Mouse (Mus musculus): ENCODE measurements around the gene Shld1. TPM values are rescaled to one million over a fixed set of nuclear protein-coding genes. Genes with fewer than 3 reads are reported as not detected.

Shld1 gene
- total and polyA plus RNA-seq, 2 experiments from 2014 or later = 14.1 to 23.3 TPM

GRCm38 (mm10) chr2:132698420-132698819 lies 11.7 kb downstream of the Shld1 start:
- H3K4me1 ChIP-seq (ENCODE audit: control insufficient read depth, insufficient read depth) = peaks cover 14% of the 10 kb centered on the region
- H3K27me3 ChIP-seq (ENCODE audit: control insufficient read depth, insufficient read depth, low read length) = no peaks in the 10 kb centered on the region
- H3K9me3 ChIP-seq (replicated peaks; ENCODE audit: control insufficient read depth, low read length) = no peaks in the 10 kb centered on the region
- TF ChIP-seq EP300 (IDR thresholded peaks at IDR 0.05; ENCODE audit: low read depth) (no peak), CTCF (IDR thresholded peaks at IDR 0.05; ENCODE audit: low read depth) (no peak)
- DNase-seq (ENCODE audit: low spot score) = no peak
- no peak overlapping the region for H3K4me2 ChIP-seq (ENCODE audit: low read depth, low read length)
- H3K4me3 ChIP-seq (ENCODE audit: low read depth, low read length) = no peak overlapping the region
- peak overlapping the region; percentile 7; the same call in 1 of the 2 replicates for H3K27ac ChIP-seq (ENCODE audit: low read depth)
- 54% methylated on average over 6 of the region's 6 CpGs for WGBS
- H3K9ac ChIP-seq (replicated peaks; ENCODE audit: low read depth, low read length) = no peak overlapping the region
- 0 out of 2 replicates have a peak, but pooled peaks cover 4% of the 10 kb centered on the region for H3K36me3 ChIP-seq (replicated peaks; ENCODE audit: control insufficient read depth, insufficient read depth, low read length)
- no peak for ATAC-seq (ENCODE audit: insufficient read depth, low read depth)

GRCm38 (mm10) chr2:132700921-132701320 lies 14.2 kb downstream of the Shld1 start:
- DNase-seq (ENCODE audit: low spot score) (no peak), ATAC-seq (ENCODE audit: insufficient read depth, low read depth) (no peak)
- H3K9ac ChIP-seq (replicated peaks; ENCODE audit: low read depth, low read length) = no peak overlapping the region
- H3K27ac ChIP-seq (ENCODE audit: low read depth) = no peak overlapping the region
- no peaks in the 10 kb centered on the region for H3K27me3 ChIP-seq (ENCODE audit: control insufficient read depth, insufficient read depth, low read length)
- WGBS = 95% methylated on average over 4 of the region's 4 CpGs
- H3K4me2 ChIP-seq (ENCODE audit: low read depth, low read length) = no peak overlapping the region
- no peaks in the 10 kb centered on the region for H3K9me3 ChIP-seq (replicated peaks; ENCODE audit: control insufficient read depth, low read length)
- H3K36me3 ChIP-seq (replicated peaks; ENCODE audit: control insufficient read depth, insufficient read depth, low read length) = 0 out of 2 replicates have a peak, but pooled peaks cover 4% of the 10 kb centered on the region
- peaks cover 10% of the 10 kb centered on the region for H3K4me1 ChIP-seq (ENCODE audit: control insufficient read depth, insufficient read depth)
- no peak overlapping the region for H3K4me3 ChIP-seq (ENCODE audit: low read depth, low read length)
- TF ChIP-seq EP300 (IDR thresholded peaks at IDR 0.05; ENCODE audit: low read depth) = no peak

GRCm38 (mm10) chr2:132701451-132701886 lies 14.7 kb downstream of the Shld1 start:
- Histone ChIP-seq H3K9ac (replicated peaks; ENCODE audit: low read depth, low read length) (no peak overlapping the region), H3K36me3 (replicated peaks; ENCODE audit: control insufficient read depth, insufficient read depth, low read length) (0 out of 2 replicates have a peak, but pooled peaks cover 4% of the 10 kb centered on the region), H3K4me3 (ENCODE audit: low read depth, low read length) (no peak overlapping the region), H3K4me2 (ENCODE audit: low read depth, low read length) (no peak overlapping the region), H3K27me3 (ENCODE audit: control insufficient read depth, insufficient read depth, low read length) (no peaks in the 10 kb centered on the region), H3K9me3 (replicated peaks; ENCODE audit: control insufficient read depth, low read length) (no peaks in the 10 kb centered on the region), H3K4me1 (ENCODE audit: control insufficient read depth, insufficient read depth) (peaks cover 9% of the 10 kb centered on the region), H3K27ac (ENCODE audit: low read depth) (no peak overlapping the region)
- WGBS = 19% methylated on average over 7 of the region's 7 CpGs
- TF ChIP-seq EP300 (IDR thresholded peaks at IDR 0.05; ENCODE audit: low read depth) (no peak), CTCF (IDR thresholded peaks at IDR 0.05; ENCODE audit: low read depth) (peak; percentile 83)
- peak; percentile 77 for ATAC-seq (ENCODE audit: insufficient read depth, low read depth)
- peak; percentile 60 for DNase-seq (ENCODE audit: low spot score)

GRCm38 (mm10) chr2:132705251-132705992 lies 18.7 kb downstream of the Shld1 start:
- DNase-seq (ENCODE audit: low spot score) = no peak
- 68% methylated on average over 10 of the region's 10 CpGs for WGBS
- Histone ChIP-seq H3K9ac (replicated peaks; ENCODE audit: low read depth, low read length) (no peak overlapping the region), H3K36me3 (replicated peaks; ENCODE audit: control insufficient read depth, insufficient read depth, low read length) (no peaks in the 10 kb centered on the region), H3K4me3 (ENCODE audit: low read depth, low read length) (no peak overlapping the region), H3K27me3 (ENCODE audit: control insufficient read depth, insufficient read depth, low read length) (no peaks in the 10 kb centered on the region), H3K27ac (ENCODE audit: low read depth) (no peak overlapping the region), H3K4me1 (ENCODE audit: control insufficient read depth, insufficient read depth) (no peaks in the 10 kb centered on the region), H3K9me3 (replicated peaks; ENCODE audit: control insufficient read depth, low read length) (no peaks in the 10 kb centered on the region), H3K4me2 (ENCODE audit: low read depth, low read length) (no peak overlapping the region)
- no peak for TF ChIP-seq EP300 (IDR thresholded peaks at IDR 0.05; ENCODE audit: low read depth)
- TF ChIP-seq CTCF (IDR thresholded peaks at IDR 0.05; ENCODE audit: low read depth) = no peak
- no peak for ATAC-seq (ENCODE audit: insufficient read depth, low read depth)

- ATAC-seq (ENCODE audit: insufficient read depth, low read depth) = no peak
- no peak overlapping the region for H3K4me2 ChIP-seq (ENCODE audit: low read depth, low read length)
These were observed 19.6 kb downstream of the Shld1 start for GRCm38 (mm10) chr2:132706309-132706708.

More at GRCm38 (mm10) chr2:132706309-132706708, 19.6 kb downstream of the Shld1 start:
- Histone ChIP-seq H3K27ac (ENCODE audit: low read depth) (no peak overlapping the region), H3K27me3 (ENCODE audit: control insufficient read depth, insufficient read depth, low read length) (no peaks in the 10 kb centered on the region), H3K9me3 (replicated peaks; ENCODE audit: control insufficient read depth, low read length) (no peaks in the 10 kb centered on the region), H3K4me1 (ENCODE audit: control insufficient read depth, insufficient read depth) (no peaks in the 10 kb centered on the region), H3K36me3 (replicated peaks; ENCODE audit: control insufficient read depth, insufficient read depth, low read length) (no peaks in the 10 kb centered on the region), H3K4me3 (ENCODE audit: low read depth, low read length) (no peak overlapping the region), H3K9ac (replicated peaks; ENCODE audit: low read depth, low read length) (no peak overlapping the region)
- TF ChIP-seq CTCF (IDR thresholded peaks at IDR 0.05; ENCODE audit: low read depth) = no peak
- no peak for TF ChIP-seq EP300 (IDR thresholded peaks at IDR 0.05; ENCODE audit: low read depth)
- DNase-seq (ENCODE audit: low spot score) = no peak
- 77% methylated on average over 3 of the region's 3 CpGs for WGBS

Measured in heart, postnatal 0 days (tissue).